Mouse (Mus musculus): ENCODE measurements at regions not wholly inside any gene's neighbourhood (a gene's known extent, or its start where the extent isn't known, plus 50 kb on each side); places are given as distances from the start of the nearest gene placed in this dataset.

GRCm38 (mm10) chr2:30684461-30684860 is 89.6 kb downstream of the Cstad start:
- no peak for DNase-seq (ENCODE audit: low read depth, low spot score)
- no peak overlapping the region for H3K27ac ChIP-seq (ENCODE audit: control insufficient read depth, low read depth, low read length)
- H3K36me3 ChIP-seq (ENCODE audit: control insufficient read depth in 1 of 2, insufficient read depth in 2 of 2, low read length in 2 of 2) = no peaks in the 10 kb centered on the region
- no peak for TF ChIP-seq SMC3 (IDR thresholded peaks at IDR 0.05; ENCODE audit: low read depth, low read length)
- no peak for TF ChIP-seq ZKSCAN1 (IDR thresholded peaks at IDR 0.05; ENCODE audit: low read depth, low read length)
- TF ChIP-seq NRF1 (IDR thresholded peaks at IDR 0.05; ENCODE audit: insufficient read depth, low read depth, low read length, poor library complexity, severe bottlenecking) = no peak
- no peak for TF ChIP-seq ETS1 (IDR thresholded peaks at IDR 0.05; ENCODE audit: low read depth, low read length)
- TF ChIP-seq RCOR1 (IDR thresholded peaks at IDR 0.05; ENCODE audit: low read depth, low read length) = no peak
- no peak for TF ChIP-seq SIN3A (IDR thresholded peaks at IDR 0.05; ENCODE audit: low read length)
- TF ChIP-seq HCFC1 (IDR thresholded peaks at IDR 0.05; ENCODE audit: low read depth, low read length) = no peak
- no peak for TF ChIP-seq CHD1 (IDR thresholded peaks at IDR 0.05; ENCODE audit: low read depth, low read length)
- no peak for TF ChIP-seq MAX (IDR thresholded peaks at IDR 0.05; ENCODE audit: low read length)
- no peak for TF ChIP-seq KAT2A (conservative IDR thresholded peaks at IDR 0.05; ENCODE audit: low read depth, low read length)
- TF ChIP-seq ZC3H11A (IDR thresholded peaks at IDR 0.05; ENCODE audit: low read depth, low read length) = no peak
- TF ChIP-seq POLR2A (IDR thresholded peaks at IDR 0.05; ENCODE audit: control insufficient read depth in 1 of 2, insufficient read depth in 1 of 2, low read depth in 1 of 2, low read length in 2 of 2, poor library complexity in 1 of 2) = no peak
- no peak for TF ChIP-seq USF2 (IDR thresholded peaks at IDR 0.05; ENCODE audit: borderline replicate concordance in 1 of 2, insufficient read depth in 1 of 2, low read depth in 1 of 2, low read length in 2 of 2)
- H3K9ac ChIP-seq (ENCODE audit: control insufficient read depth, low read depth, low read length, poor library complexity, severe bottlenecking) = no peak overlapping the region
- no peaks in the 10 kb centered on the region for H3K79me2 ChIP-seq (ENCODE audit: control insufficient read depth, insufficient read depth, low read length, poor library complexity)
- no peaks in the 10 kb centered on the region; a peak in 1 of 4 replicates for H3K27me3 ChIP-seq (ENCODE audit: control insufficient read depth in 1 of 2, insufficient read depth in 2 of 2, low read length in 2 of 2)
- no peaks in the 10 kb centered on the region for H3K9me3 ChIP-seq (replicated peaks; ENCODE audit: insufficient read depth, low read length)
- no peaks in the 10 kb centered on the region for H3K4me1 ChIP-seq (ENCODE audit: control insufficient read depth in 1 of 2, insufficient read depth in 2 of 2, low read length in 2 of 2)
- no peak overlapping the region for H3K4me3 ChIP-seq (ENCODE audit: control insufficient read depth in 1 of 2, insufficient read depth in 1 of 2, low read depth in 2 of 2, low read length in 2 of 2)

- Histone ChIP-seq H3K27me3 (ENCODE audit: control insufficient read depth in 1 of 2, insufficient read depth in 2 of 2, low read length in 2 of 2) (no peaks in the 10 kb centered on the region; a peak in 1 of 4 replicates), H3K36me3 (ENCODE audit: control insufficient read depth in 1 of 2, insufficient read depth in 2 of 2, low read length in 2 of 2) (no peaks in the 10 kb centered on the region), H3K4me1 (ENCODE audit: control insufficient read depth in 1 of 2, insufficient read depth in 2 of 2, low read length in 2 of 2) (no peaks in the 10 kb centered on the region), H3K4me3 (ENCODE audit: control insufficient read depth in 1 of 2, insufficient read depth in 1 of 2, low read depth in 2 of 2, low read length in 2 of 2) (no peak overlapping the region), H3K79me2 (ENCODE audit: control insufficient read depth, insufficient read depth, low read length, poor library complexity) (no peaks in the 10 kb centered on the region), H3K9me3 (replicated peaks; ENCODE audit: insufficient read depth, low read length) (no peaks in the 10 kb centered on the region), H3K9ac (ENCODE audit: control insufficient read depth, low read depth, low read length, poor library complexity, severe bottlenecking) (no peak overlapping the region), H3K27ac (ENCODE audit: control insufficient read depth, low read depth, low read length) (no peak overlapping the region)
- no peak for DNase-seq (ENCODE audit: low read depth, low spot score)
- TF ChIP-seq CTCF (IDR thresholded peaks at IDR 0.05 in 2 of 3, conservative IDR thresholded peaks at IDR 0.05 in 1 of 3; ENCODE audit: control insufficient read depth in 1 of 3, insufficient read depth in 1 of 3, low read depth in 2 of 3, low read length in 3 of 3, poor library complexity in 1 of 3, severe bottlenecking in 1 of 3) = no peak
- no peak for TF ChIP-seq USF1 (IDR thresholded peaks at IDR 0.05; ENCODE audit: low read depth, low read length)
- TF ChIP-seq MAX (IDR thresholded peaks at IDR 0.05; ENCODE audit: low read length) = no peak
- TF ChIP-seq E2F4 (IDR thresholded peaks at IDR 0.05; ENCODE audit: borderline replicate concordance, low read depth, low read length) = no peak
- TF ChIP-seq HCFC1 (IDR thresholded peaks at IDR 0.05; ENCODE audit: low read depth, low read length) = no peak
- TF ChIP-seq NRF1 (IDR thresholded peaks at IDR 0.05; ENCODE audit: insufficient read depth, low read depth, low read length, poor library complexity, severe bottlenecking) = no peak
- no peak for TF ChIP-seq POLR2AphosphoS5 (IDR thresholded peaks at IDR 0.05; ENCODE audit: borderline replicate concordance, low read depth, low read length)
- TF ChIP-seq USF2 (IDR thresholded peaks at IDR 0.05; ENCODE audit: borderline replicate concordance in 1 of 2, insufficient read depth in 1 of 2, low read depth in 1 of 2, low read length in 2 of 2) = no peak
- no peak for TF ChIP-seq POLR2AphosphoS2 (IDR thresholded peaks at IDR 0.05; ENCODE audit: low read length)
- no peak for TF ChIP-seq JUND (IDR thresholded peaks at IDR 0.05; ENCODE audit: low read depth, low read length)
- no peak for TF ChIP-seq EP300 (IDR thresholded peaks at IDR 0.05; ENCODE audit: low read depth in 1 of 2, low read length in 2 of 2)
- TF ChIP-seq RAD21 (IDR thresholded peaks at IDR 0.05; ENCODE audit: low read depth, low read length) = no peak
- no peak for TF ChIP-seq MYB (IDR thresholded peaks at IDR 0.05; ENCODE audit: low read depth, low read length)
- no peak for TF ChIP-seq GABPA (IDR thresholded peaks at IDR 0.05; ENCODE audit: low read depth, low read length)
- no peak for TF ChIP-seq ZKSCAN1 (IDR thresholded peaks at IDR 0.05; ENCODE audit: low read depth, low read length)
- no peak for TF ChIP-seq ETS1 (IDR thresholded peaks at IDR 0.05; ENCODE audit: low read depth, low read length)
- TF ChIP-seq POLR2A (IDR thresholded peaks at IDR 0.05; ENCODE audit: control insufficient read depth in 1 of 2, insufficient read depth in 1 of 2, low read depth in 1 of 2, low read length in 2 of 2, poor library complexity in 1 of 2) = no peak
- no peak for TF ChIP-seq UBTF (IDR thresholded peaks at IDR 0.05; ENCODE audit: borderline replicate concordance, insufficient read depth, low read depth, low read length)
- no peak for TF ChIP-seq CHD2 (IDR thresholded peaks at IDR 0.05; ENCODE audit: low read length)
Observed at GRCm38 (mm10) chr2:30682146-30682825, 87.4 kb downstream of the Cstad start.
